Mouse (Mus musculus): ENCODE measurements around the gene Dagla.

Dagla gene

DNA sequence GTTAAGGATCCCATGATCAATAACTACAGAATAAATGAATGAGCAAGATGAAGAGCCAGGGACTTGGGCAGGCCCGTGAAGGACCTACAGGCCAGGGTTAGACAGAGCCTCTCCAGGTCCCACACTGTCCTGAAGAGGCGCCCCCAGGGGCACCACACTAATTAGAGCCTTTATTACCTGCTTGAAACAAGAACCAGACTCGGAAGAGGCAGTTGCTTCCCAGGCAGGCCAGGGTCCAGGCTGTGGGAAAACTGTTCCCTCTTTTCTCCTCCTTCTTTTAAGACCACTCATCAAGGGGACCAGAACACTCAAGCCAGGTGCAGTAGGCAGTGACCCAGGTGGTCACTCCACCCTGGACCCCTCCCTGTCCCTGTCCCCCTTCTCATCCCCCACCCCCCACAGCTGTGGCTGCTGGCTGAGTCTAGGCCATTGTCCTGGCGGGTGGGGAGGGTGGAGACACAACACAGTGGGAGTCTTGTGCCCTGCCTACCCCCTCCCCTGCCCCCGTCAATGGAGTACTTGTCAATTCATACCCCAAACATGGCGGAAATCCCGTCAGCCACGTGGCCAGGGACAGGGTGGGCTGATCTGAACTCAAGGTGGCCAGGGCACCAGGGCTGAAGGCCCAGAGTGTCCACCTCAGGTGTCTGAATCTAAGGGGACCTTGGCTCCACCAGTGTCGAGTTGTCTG lies 72.2 kb downstream of the Dagla start:
- DNase-seq: no peak

DNA sequence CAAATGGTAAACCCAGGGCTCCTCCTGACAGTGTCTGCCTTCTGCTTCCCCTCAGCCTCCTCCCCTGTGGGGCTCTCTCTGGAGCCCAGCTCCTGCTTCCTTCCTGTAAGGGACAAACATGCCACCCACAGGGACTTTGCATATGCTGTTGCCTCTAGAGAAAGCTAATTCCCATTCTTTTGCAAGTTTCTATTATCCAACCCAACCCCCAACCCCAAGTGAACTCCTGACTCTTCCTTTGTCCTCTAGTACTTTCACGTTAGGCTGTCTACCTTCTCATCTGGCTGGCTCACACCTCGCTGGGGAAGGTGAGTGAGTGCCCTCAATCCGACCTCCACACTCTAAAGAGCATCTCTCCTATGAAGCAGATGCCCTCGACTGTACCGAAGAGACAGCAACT lies 72.8 kb downstream of the Dagla start:
- no peak for DNase-seq

GRCm38 (mm10) chr19:10231016-10231415 lies 73.7 kb downstream of the Dagla start:
- no peak for DNase-seq

- DNase-seq: no peak
Measured at GRCm38 (mm10) chr19:10225767-10226166, 78.9 kb downstream of the Dagla start.

GRCm38 (mm10) chr19:10224637-10225453 lies 79.8 kb downstream of the Dagla start:
- no peak for DNase-seq

DNA sequence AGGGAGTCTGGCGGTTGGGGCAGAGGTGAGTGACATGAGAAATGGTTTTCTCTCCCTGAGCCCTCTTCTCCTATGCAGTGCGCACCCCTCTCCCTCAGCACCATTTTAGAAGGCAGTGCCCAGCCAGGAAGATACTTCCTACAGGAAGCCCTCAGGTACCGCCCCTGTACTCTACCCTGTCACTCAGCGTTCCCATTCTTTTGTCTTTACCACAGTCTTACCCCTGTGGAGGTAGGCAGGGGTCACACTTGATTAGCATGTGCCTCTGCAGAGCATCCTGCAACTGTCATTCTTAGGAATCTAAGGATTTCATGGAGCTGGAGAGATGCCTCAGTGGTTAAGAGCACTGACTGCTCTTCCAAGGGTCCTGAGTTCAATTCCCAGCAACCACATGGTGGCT lies 81.1 kb downstream of the Dagla start:
- DNase-seq: no peak

GRCm38 (mm10) chr19:10222656-10223055 lies 82.0 kb downstream of the Dagla start:
- no peak for DNase-seq

GRCm38 (mm10) chr19:10221585-10221984 lies 83.1 kb downstream of the Dagla start:
- no peak for DNase-seq

- no peak for DNase-seq
Measured at GRCm38 (mm10) chr19:10219593-10219992, 85.1 kb downstream of the Dagla start.

DNA sequence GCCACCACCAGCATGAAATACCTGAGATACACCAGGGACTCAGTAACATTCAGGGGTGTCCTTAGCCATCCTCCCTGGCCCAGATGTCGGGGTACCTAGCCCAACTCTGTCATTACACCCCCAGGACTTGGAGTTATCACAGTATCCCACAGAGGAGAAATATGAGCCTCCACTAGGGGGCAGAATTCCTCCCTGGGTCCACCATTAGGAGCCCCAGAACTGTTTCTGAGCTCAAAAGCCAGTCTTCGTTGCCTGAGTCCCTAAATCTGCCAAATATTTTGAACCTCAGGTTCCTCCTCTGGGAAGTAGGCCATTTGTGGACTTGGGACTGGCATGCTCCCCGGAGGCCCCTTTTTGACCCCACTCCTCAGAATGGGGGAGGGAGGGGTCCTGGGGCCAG lies 85.6 kb downstream of the Dagla start:
- DNase-seq: peak; percentile 28 to 39

DNA sequence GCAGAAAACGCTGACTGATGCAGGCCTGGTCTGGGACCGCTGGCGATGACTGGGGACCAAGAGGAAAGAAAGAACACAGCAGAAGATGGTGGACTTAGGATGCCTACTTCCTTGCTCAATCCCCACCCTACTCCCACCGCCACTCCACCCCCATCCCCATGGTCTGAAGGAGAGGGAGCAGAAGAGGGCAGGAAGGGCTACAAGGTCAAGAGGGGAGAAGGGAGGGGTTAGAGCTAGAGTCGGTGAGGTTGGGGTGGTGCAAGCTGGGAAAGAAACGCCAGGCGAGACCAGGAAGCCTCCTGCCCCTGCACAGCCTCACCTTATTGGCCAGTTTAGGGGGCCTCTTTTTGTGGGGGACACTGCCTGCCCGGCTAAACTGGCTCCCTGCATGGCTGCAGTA lies 88.6 kb downstream of the Dagla start:
- no peak for DNase-seq

GRCm38 (mm10) chr19:10213796-10214471 lies 90.7 kb downstream of the Dagla start:
- no peak for DNase-seq

GRCm38 (mm10) chr19:10210885-10211284 lies 93.8 kb downstream of the Dagla start:
- no peak for DNase-seq

GRCm38 (mm10) chr19:10208851-10209250 lies 95.8 kb downstream of the Dagla start:
- no peak for DNase-seq

GRCm38 (mm10) chr19:10205051-10205450 lies 99.6 kb downstream of the Dagla start:
- no peak for DNase-seq

GRCm38 (mm10) chr19:10204616-10205001 lies 100.1 kb downstream of the Dagla start:
- peak; percentile 15 to 40 for DNase-seq

GRCm38 (mm10) chr19:10203848-10204615 lies 100.6 kb downstream of the Dagla start, which contains the start of the genes Tmem258 and Fen1:
TSS of gene Tmem258 (plus strand) at chr19:10204014.
TSS of gene Fen1 (minus strand) at chr19:10204169.
- DNase-seq: peak; percentile 90 to 95

- no peak for DNase-seq
Measured at GRCm38 (mm10) chr19:10203146-10203847, 101.4 kb downstream of the Dagla start.

DNA sequence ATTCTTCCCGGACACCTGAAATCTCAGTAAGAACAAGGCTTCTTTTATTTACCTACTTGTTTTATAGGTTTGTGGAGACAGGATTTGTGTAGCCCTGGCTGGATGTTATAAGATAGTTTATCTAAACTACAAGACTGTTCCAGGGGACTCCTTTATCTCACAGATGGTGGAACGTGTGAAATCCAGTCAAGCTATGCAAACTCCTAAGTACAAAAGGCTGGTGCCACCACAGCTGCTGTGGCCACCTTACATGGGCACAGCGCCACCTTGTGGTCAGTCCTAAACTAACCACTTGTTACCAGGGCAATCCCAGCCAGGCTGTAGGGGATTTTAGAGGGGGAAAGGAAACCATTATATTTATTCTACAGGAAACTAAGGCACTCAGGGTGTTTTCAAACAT lies 106.0 kb downstream of the Dagla start:
- peak; percentile 80 to 82 for DNase-seq

DNA sequence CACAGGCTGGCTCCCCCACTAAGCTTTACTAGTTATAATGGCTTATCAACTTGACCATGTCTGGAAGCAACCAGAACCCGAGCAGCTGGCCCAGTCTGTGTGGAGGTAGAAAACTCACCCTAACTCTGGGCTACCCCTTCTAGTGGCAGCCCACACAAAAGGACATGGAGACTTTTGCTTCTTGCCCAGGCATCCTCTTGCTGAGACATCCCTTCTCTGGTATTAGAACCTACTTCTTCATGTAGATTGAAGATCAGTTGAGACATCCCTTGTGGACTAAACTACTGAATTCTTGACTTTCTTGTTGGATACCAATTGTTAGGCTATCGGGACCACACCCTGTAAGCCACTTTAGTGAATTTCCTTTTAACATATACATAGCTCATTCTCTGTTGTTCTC lies 106.4 kb downstream of the Dagla start:
- DNase-seq: no peak

GRCm38 (mm10) chr19:10197130-10197529 lies 107.5 kb downstream of the Dagla start:
- DNase-seq: no peak
